Mouse (Mus musculus) forebrain, embryonic 12.5 days (tissue): ENCODE data around the gene Bicc1. TPM values are rescaled to one million over a fixed set of nuclear protein-coding genes. Genes with fewer than 3 reads are reported as not detected.

Experiments used
- ATAC-seq: fragments of 200-750 bp; cut with Nextera tagmentation; 2 replicates; pipeline ENCODE4 v1.8.0; 2017; ENCODE audit warnings: moderate TSS enrichment; ENCODE audit not compliant: low FRiP score
- H3K27ac ChIP-seq: fragments of 300-500 bp; sonication (generic); 2 replicates; pipeline ENCODE4 v1.5.1; 2016; ENCODE audit warnings: mild to moderate bottlenecking
- H3K27me3 ChIP-seq: fragments of 300-500 bp; sonication (generic); 2 replicates; pipeline ENCODE4 v1.6.1; 2016; ENCODE audit warnings: mild to moderate bottlenecking
- H3K36me3 ChIP-seq: fragments of 300-500 bp; sonication (generic); replicated peaks from 2 replicates; pipeline ENCODE4 v1.6.1; 2016; ENCODE audit warnings: mild to moderate bottlenecking
- H3K4me1 ChIP-seq: fragments of 300-500 bp; sonication (generic); 2 replicates; pipeline ENCODE4 v1.6.1; 2016
- H3K4me2 ChIP-seq: fragments of 300-500 bp; sonication (generic); 2 replicates; pipeline ENCODE4 v1.6.1; 2016; ENCODE audit warnings: mild to moderate bottlenecking, moderate library complexity
- H3K4me3 ChIP-seq: fragments of 300-500 bp; sonication (generic); replicated peaks from 2 replicates; pipeline ENCODE4 v1.5.1; 2016; ENCODE audit warnings: mild to moderate bottlenecking
- H3K9ac ChIP-seq: fragments of 300-500 bp; sonication (generic); 2 replicates; pipeline ENCODE4 v1.6.1; 2016; ENCODE audit warnings: mild to moderate bottlenecking
- H3K9me3 ChIP-seq: fragments of 300-500 bp; sonication (generic); 2 replicates; pipeline ENCODE4 v1.6.1; 2016
- WGBS: fragments of 180-500 bp; shearing (Covaris S2); methylation state at CpG from one replicate; pipeline ENCODE4 v1.1.7; 2016; 5-methylcytosine and 5-hydroxymethylcytosine counted together
- polyA plus RNA-seq: library from polyadenylated mRNA; unstranded; fragments of >200 nt; fragmentation: Nextera tagmentation; extraction: Ambion mirVana; gene quantifications from 2 replicates; pipeline ENCODE4 v1.2.1, GENCODE M21; 2016

Gene Bicc1
- polyA plus RNA-seq, 1 experiment from 2014 or later = 6.8 TPM

- Histone ChIP-seq H3K36me3 (no peaks in the 10 kb centered on the region), H3K27ac (no peak overlapping the region), H3K9ac (no peak overlapping the region), H3K27me3 (no peaks in the 10 kb centered on the region), H3K4me2 (no peak overlapping the region), H3K9me3 (no peaks in the 10 kb centered on the region), H3K4me1 (no peaks in the 10 kb centered on the region), H3K4me3 (no peak overlapping the region)
- no peak for ATAC-seq
- WGBS = 87% methylated on average over 10 of the region's 10 CpGs
Observed at GRCm38 (mm10) chr10:71114260-71114920, 45.1 kb downstream of the Bicc1 start.

- H3K4me1 ChIP-seq = 0 out of 2 replicates have a peak, but pooled peaks cover under 1% of the 10 kb centered on the region
- WGBS = 91% methylated on average over 9 of the region's 9 CpGs
- no peaks in the 10 kb centered on the region for H3K36me3 ChIP-seq
- no peak for ATAC-seq
- H3K4me3 ChIP-seq = no peak overlapping the region
- no peak overlapping the region for H3K9ac ChIP-seq
- H3K4me2 ChIP-seq = no peak overlapping the region
- H3K27ac ChIP-seq = no peak overlapping the region
- no peaks in the 10 kb centered on the region for H3K27me3 ChIP-seq
- no peaks in the 10 kb centered on the region for H3K9me3 ChIP-seq
Observed at GRCm38 (mm10) chr10:71106491-71107205, 52.9 kb downstream of the Bicc1 start.

- no peak for ATAC-seq
- 67% methylated on average over 6 of the region's 6 CpGs for WGBS
- Histone ChIP-seq H3K9me3 (no peaks in the 10 kb centered on the region), H3K27me3 (no peaks in the 10 kb centered on the region), H3K36me3 (no peaks in the 10 kb centered on the region), H3K4me2 (no peak overlapping the region), H3K4me1 (peaks cover 11% of the 10 kb centered on the region; the same call in 1 of the 2 replicates), H3K27ac (no peak overlapping the region), H3K9ac (no peak overlapping the region), H3K4me3 (no peak overlapping the region)
Observed at GRCm38 (mm10) chr10:71104791-71105190, 54.7 kb downstream of the Bicc1 start.

- H3K9me3 ChIP-seq = no peaks in the 10 kb centered on the region
- no peaks in the 10 kb centered on the region for H3K27me3 ChIP-seq
- H3K9ac ChIP-seq = no peak overlapping the region
- H3K27ac ChIP-seq = no peak overlapping the region; the same call in 1 of the 2 replicates
- ATAC-seq = peak; percentile 79
- H3K4me2 ChIP-seq = no peak overlapping the region
- no peaks in the 10 kb centered on the region for H3K36me3 ChIP-seq
- H3K4me3 ChIP-seq = no peak overlapping the region
- 54% methylated on average over 8 of the region's 8 CpGs for WGBS
- peaks cover 11% of the 10 kb centered on the region; the same call in 1 of the 2 replicates for H3K4me1 ChIP-seq
Observed at GRCm38 (mm10) chr10:71100815-71101499, 58.5 kb downstream of the Bicc1 start.

- no peaks in the 10 kb centered on the region for H3K36me3 ChIP-seq
- no peak overlapping the region for H3K9ac ChIP-seq
- ATAC-seq = no peak
- no peaks in the 10 kb centered on the region for H3K27me3 ChIP-seq
- no peaks in the 10 kb centered on the region for H3K9me3 ChIP-seq
- 85% methylated on average over 8 of the region's 8 CpGs for WGBS
- H3K4me2 ChIP-seq = no peak overlapping the region
- no peak overlapping the region for H3K27ac ChIP-seq
- H3K4me1 ChIP-seq = no peaks in the 10 kb centered on the region
- H3K4me3 ChIP-seq = no peak overlapping the region
Observed at GRCm38 (mm10) chr10:71094707-71095254, 64.7 kb downstream of the Bicc1 start.

- ATAC-seq = no peak
- 91% methylated on average over 2 of the region's 2 CpGs for WGBS
- Histone ChIP-seq H3K4me2 (no peak overlapping the region), H3K27ac (no peak overlapping the region), H3K9me3 (no peaks in the 10 kb centered on the region), H3K36me3 (no peaks in the 10 kb centered on the region), H3K4me1 (no peaks in the 10 kb centered on the region), H3K27me3 (no peaks in the 10 kb centered on the region), H3K4me3 (no peak overlapping the region), H3K9ac (no peak overlapping the region)
Observed at GRCm38 (mm10) chr10:71093312-71093711, 66.2 kb downstream of the Bicc1 start.

GRCm38 (mm10) chr10:71087359-71087716, 72.2 kb downstream of the Bicc1 start:
- H3K27me3 ChIP-seq = no peaks in the 10 kb centered on the region
- no peak overlapping the region for H3K9ac ChIP-seq
- H3K27ac ChIP-seq = no peak overlapping the region
- no peak for ATAC-seq
- H3K36me3 ChIP-seq = no peaks in the 10 kb centered on the region
- H3K4me1 ChIP-seq = no peaks in the 10 kb centered on the region
- no peak overlapping the region for H3K4me3 ChIP-seq
- no peak overlapping the region for H3K4me2 ChIP-seq
- WGBS = 90% methylated on average over 4 of the region's 4 CpGs
- no peaks in the 10 kb centered on the region for H3K9me3 ChIP-seq

GRCm38 (mm10) chr10:71086571-71087358, 72.7 kb downstream of the Bicc1 start:
- WGBS = 90% methylated on average over 4 of the region's 4 CpGs
- H3K9ac ChIP-seq = no peak overlapping the region

GRCm38 (mm10) chr10:71082986-71083385, 76.5 kb downstream of the Bicc1 start:
- Histone ChIP-seq H3K4me2 (no peak overlapping the region), H3K27ac (no peak overlapping the region), H3K9ac (no peak overlapping the region), H3K9me3 (no peaks in the 10 kb centered on the region), H3K4me3 (no peak overlapping the region), H3K4me1 (no peaks in the 10 kb centered on the region), H3K27me3 (no peaks in the 10 kb centered on the region), H3K36me3 (no peaks in the 10 kb centered on the region)
- WGBS = 86% methylated on average over 6 of the region's 6 CpGs
- no peak for ATAC-seq

More at GRCm38 (mm10) chr10:71086571-71087358, 72.7 kb downstream of the Bicc1 start:
- no peaks in the 10 kb centered on the region for H3K4me1 ChIP-seq
- no peak for ATAC-seq
- H3K4me3 ChIP-seq = no peak overlapping the region
- no peak overlapping the region for H3K27ac ChIP-seq
- no peak overlapping the region for H3K4me2 ChIP-seq
- no peaks in the 10 kb centered on the region for H3K9me3 ChIP-seq
- no peaks in the 10 kb centered on the region for H3K27me3 ChIP-seq
- H3K36me3 ChIP-seq = no peaks in the 10 kb centered on the region

GRCm38 (mm10) chr10:71078856-71079255, 80.6 kb downstream of the Bicc1 start:
- no peak overlapping the region for H3K4me3 ChIP-seq
- 98% methylated on average over 5 of the region's 5 CpGs for WGBS
- H3K27ac ChIP-seq = no peak overlapping the region
- H3K9ac ChIP-seq = no peak overlapping the region
- no peak for ATAC-seq
- no peaks in the 10 kb centered on the region for H3K36me3 ChIP-seq
- no peaks in the 10 kb centered on the region for H3K9me3 ChIP-seq
- no peaks in the 10 kb centered on the region for H3K4me1 ChIP-seq
- no peak overlapping the region for H3K4me2 ChIP-seq
- no peaks in the 10 kb centered on the region for H3K27me3 ChIP-seq

- no peak overlapping the region for H3K27ac ChIP-seq
- 83% methylated on average over 4 of the region's 4 CpGs for WGBS
- no peak overlapping the region for H3K4me2 ChIP-seq
- H3K9me3 ChIP-seq = no peaks in the 10 kb centered on the region
- H3K4me1 ChIP-seq = no peaks in the 10 kb centered on the region
- no peak overlapping the region for H3K9ac ChIP-seq
- no peaks in the 10 kb centered on the region for H3K36me3 ChIP-seq
- ATAC-seq = no peak
- no peaks in the 10 kb centered on the region for H3K27me3 ChIP-seq
- H3K4me3 ChIP-seq = no peak overlapping the region
Observed at GRCm38 (mm10) chr10:71065009-71065408, 94.5 kb downstream of the Bicc1 start.

- no peak overlapping the region for H3K4me3 ChIP-seq
- H3K36me3 ChIP-seq = no peaks in the 10 kb centered on the region
- no peak overlapping the region for H3K4me2 ChIP-seq
- H3K27me3 ChIP-seq = no peaks in the 10 kb centered on the region
- WGBS = 96% methylated on average over 6 of the region's 6 CpGs
- no peak overlapping the region for H3K9ac ChIP-seq
- H3K27ac ChIP-seq = no peak overlapping the region
- ATAC-seq = no peak
- H3K4me1 ChIP-seq = no peaks in the 10 kb centered on the region
- H3K9me3 ChIP-seq = no peaks in the 10 kb centered on the region
Observed at GRCm38 (mm10) chr10:71064576-71064975, 94.9 kb downstream of the Bicc1 start.
